Mouse (Mus musculus) layer of hippocampus, adult 18-20 months (tissue): ENCODE results near the gene Golt1a. TPM values are rescaled to one million over a fixed set of nuclear protein-coding genes. Genes with fewer than 3 reads are reported as not detected.
A peak's percentile ranks its signal among the peaks of the same experiment; 100 is the strongest.

ENCODE experiments used
- DNase-seq, 2 experiments: peaks; one replicate each; pipeline ENCODE4 v3.0.0; 2022; ENCODE audit warnings: low spot score in 2 of 2
- total RNA-seq, 2 experiments: library from RNA; stranded (reverse); gene quantifications; 2 replicates each; pipeline ENCODE4 v1.2.3; 2021

The Golt1a gene
- total RNA-seq, 2 experiments from 2014 or later, result not detected

GRCm38 (mm10) chr1:133347226-133347625 lies 37.6 kb downstream of the Golt1a start:
- DNase-seq, result no peak

DNA sequence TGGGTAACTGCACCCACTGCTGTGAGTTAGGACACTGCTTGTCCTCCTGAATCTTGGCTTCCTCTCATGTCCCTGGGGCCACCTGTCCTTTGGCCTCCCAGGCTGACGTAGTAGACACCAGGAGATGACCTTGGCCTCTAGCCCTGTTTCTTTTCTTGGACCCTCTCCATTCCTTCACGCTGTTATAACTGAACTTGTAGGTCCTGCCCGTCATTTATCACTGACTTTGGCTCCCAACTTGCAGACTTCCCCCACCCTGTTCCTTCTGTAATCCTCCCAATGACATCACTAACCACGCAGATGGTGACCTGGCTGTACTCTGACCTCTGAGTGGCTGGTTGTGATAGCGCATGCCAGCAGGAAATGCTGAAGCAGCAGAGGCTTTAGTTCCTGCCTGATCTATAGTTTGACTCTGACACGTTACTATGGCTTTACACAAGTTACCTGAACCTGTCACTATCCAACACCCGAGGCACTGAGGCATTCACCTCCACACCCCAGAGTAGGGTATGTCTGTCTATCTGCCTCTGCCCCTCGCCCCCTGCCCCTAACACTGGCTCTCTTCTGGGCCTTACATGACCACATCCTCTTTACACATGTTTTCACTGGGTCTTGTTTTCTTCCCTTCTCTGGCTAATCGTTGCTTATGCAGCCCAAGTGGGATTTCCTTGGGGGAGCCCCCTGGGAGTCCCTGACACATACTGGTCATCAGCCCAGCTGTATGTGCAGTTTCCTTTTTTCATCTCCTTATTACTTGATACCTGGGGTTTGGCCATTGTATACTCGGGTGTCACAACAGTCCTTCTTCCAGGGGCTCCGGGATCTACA lies 38.3 kb downstream of the Golt1a start:
- DNase-seq, result no peak

GRCm38 (mm10) chr1:133350210-133350609 lies 40.6 kb downstream of the Golt1a start, which contains the start of gene Ren1:
Ren1 (plus strand) TSS chr1:133350510.
- DNase-seq, result no peak

- peak in 1 of 2 experiments; percentile 29 for DNase-seq
Observed at GRCm38 (mm10) chr1:133351762-133352161, 42.2 kb downstream of the Golt1a start.

GRCm38 (mm10) chr1:133353371-133353809 lies 43.8 kb downstream of the Golt1a start:
- DNase-seq, result peak; percentile 71 to 89

DNA sequence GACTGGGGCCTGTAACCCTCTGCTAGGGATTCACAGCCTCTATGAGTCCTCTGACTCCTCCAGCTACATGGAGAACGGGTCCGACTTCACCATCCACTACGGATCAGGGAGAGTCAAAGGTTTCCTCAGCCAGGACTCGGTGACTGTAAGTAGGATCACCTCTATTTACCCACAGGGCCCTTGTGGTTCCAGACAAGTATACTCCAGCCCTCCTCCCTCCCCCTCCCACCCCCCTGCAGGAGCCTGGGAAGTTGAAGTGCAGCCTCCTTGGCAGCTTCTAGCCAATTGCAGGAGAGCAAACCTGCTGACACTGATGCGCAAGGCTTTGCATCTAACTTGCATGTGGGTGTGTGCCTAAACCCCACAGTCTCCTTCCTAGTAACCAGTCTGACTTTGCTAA lies 45.9 kb downstream of the Golt1a start:
- DNase-seq, result no peak

DNA sequence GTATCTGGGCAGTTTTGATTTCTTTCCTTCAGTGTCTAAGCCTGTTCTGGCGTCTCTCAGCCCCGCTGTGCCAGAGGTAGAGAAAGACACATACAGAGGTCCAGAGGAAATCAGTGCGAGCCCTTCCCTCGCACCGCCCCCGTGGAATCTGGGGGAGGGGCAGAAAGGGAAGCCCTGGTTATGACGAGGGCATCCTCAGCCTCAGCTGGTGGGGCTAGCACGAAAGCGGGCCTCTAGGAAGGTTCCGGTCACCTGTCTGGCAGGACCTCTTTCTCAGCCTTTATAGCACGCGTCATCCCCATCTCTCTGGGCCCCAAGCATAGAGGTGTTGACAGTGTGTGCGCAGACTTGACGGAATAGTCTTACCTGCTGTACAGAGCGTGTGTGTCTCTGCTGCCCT lies 46.3 kb downstream of the Golt1a start:
- DNase-seq, result no peak

DNA sequence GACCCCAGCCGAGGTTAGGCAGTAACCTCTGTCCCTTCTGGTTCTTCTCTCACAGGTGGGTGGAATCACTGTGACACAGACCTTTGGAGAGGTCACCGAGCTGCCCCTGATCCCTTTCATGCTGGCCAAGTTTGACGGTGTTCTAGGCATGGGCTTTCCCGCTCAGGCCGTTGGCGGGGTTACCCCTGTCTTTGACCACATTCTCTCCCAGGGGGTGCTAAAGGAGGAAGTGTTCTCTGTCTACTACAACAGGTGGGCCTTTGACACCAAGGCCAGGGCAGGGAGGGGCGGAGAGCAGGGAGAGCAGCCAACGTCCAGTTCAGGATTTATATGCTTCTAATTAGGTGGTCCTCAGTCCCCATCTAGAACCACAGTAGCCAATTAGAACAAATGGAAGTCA lies 46.7 kb downstream of the Golt1a start:
- DNase-seq, result no peak

DNA sequence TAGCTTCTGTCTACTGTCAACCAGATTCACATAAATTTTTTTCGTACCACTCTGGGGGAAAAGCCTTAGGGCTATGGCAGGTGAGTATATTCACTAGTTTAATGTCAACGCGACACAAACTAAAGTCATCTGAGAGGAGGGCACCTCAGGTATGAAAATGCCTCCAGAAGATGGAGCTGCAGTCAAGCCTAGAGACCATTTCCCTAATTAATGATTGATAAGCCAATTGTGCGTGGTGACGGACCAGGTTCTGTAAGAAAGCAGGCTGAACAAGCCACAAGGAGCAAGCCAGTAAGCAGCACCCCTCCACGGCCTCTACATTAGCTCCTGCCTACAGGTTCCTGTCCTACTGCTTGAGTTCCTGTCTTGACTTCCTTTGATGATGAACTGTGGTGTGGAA lies 51.4 kb downstream of the Golt1a start:
- DNase-seq, result no peak

GRCm38 (mm10) chr1:133362103-133362502 lies 52.5 kb downstream of the Golt1a start:
- no peak for DNase-seq

- peak; percentile 40 to 53 for DNase-seq
Observed at GRCm38 (mm10) chr1:133363276-133364021, 53.8 kb downstream of the Golt1a start, which contains the start of gene Etnk2. Etnk2 (plus strand) TSS chr1:133363572.

DNA sequence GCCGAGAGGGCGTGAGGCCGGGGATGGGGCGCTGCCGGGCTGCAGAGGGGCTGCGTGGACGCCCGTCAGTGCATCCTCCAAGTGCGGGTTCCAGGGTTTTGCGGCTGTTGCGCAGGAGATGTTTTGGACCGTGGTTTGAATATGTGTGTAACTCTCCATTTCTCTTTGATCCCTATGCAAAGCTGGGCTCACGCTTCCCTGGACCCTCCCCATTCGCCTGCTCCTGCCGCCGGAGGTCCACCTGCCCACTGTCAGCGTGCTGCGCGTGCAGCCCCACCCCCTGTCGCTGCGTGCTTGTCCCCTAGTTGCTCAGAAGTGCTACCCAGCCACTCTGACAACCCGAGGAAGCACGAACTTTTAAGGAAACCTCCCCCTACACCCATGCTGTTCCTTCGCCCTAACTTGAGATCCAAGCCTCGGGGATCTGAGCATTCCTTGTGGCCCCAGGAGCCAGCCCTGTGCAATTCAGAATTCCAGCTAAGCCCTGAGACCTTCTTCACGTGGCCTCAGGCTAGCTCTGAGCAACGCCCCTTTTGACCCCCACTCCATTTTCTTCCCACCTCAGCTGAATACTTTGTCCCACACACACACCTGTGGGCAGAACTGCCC lies 54.5 kb downstream of the Golt1a start:
- no peak for DNase-seq

- no peak for DNase-seq
Observed at GRCm38 (mm10) chr1:133364890-133365289, 55.3 kb downstream of the Golt1a start.

DNA sequence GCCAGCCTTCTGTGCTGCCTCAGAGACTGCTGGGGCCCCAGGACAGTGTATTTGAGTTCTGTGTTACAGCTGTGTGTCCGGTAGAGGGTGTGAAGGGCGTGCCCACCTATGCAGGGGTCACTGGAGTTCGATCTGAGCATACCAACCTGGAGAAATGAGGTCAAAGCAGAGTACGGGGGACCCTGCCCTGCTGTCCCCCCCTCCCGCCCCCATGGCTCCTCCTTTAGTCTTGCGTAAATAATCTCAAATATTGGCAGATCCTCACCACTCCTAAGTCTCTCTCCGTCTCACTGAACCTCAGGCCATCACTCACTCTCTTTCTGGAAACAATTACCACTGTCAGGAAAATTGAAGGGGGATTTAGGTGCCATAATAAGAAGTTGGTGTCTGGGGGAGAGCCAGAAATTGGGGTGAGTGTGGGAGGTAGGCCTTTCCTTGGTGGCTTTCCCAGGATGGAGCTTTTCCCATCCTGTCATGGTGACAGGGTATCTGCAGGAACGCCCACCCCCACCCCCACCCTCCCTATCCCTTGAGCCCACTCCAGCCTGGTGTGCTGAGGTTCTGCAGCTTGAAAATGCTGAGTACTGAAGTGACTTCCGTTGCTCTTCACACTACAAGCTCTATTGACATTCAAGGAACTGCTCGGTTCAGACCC lies 57.5 kb downstream of the Golt1a start:
- no peak for DNase-seq

GRCm38 (mm10) chr1:133367606-133368488 lies 58.2 kb downstream of the Golt1a start:
- no peak for DNase-seq

DNA sequence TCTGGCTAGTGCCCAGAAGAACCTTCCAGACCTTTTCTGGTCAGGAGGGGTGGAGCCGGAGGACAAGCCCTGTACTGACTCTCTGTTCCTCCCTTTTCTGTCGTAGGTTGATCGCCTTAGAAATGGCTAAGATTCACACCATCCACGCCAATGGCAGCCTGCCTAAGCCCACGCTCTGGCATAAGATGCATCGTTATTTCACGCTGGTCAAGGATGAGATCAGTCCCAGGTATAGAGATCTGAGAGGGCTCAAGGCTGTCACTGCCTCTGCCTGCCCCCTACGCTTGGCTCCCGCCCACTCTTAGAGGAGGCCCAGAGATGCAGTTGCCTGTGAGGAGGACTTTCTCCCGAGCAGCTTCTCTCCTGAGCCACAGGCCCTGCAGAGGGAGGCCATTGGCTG lies 59.0 kb downstream of the Golt1a start:
- no peak for DNase-seq

GRCm38 (mm10) chr1:133370352-133370751 lies 60.8 kb downstream of the Golt1a start:
- DNase-seq, result no peak

DNA sequence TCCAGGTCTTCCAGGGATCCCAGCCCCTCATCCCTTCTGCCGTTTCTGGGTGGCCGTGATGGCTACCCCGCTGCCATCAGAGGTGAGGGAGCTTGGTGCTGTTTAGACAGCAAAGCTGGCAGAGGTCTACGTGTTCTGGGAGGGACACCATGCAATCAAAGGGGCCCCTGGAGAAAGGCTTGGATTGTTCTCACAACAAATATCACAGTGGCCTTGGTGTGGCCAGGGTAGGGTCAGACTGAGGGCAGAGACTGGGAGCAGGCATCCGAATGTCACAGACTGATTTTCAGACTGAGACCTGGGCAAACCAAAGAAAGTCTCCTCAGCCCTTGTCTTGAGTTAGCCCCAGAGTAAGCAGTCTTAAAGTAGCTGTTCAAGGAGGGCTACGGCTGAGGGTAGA lies 61.8 kb downstream of the Golt1a start:
- no peak for DNase-seq

- DNase-seq, result no peak
Observed at GRCm38 (mm10) chr1:133372113-133372512, 62.5 kb downstream of the Golt1a start.
